Mouse (Mus musculus) ES-E14 (cell line): ENCODE measurements around the gene Tacc3. TPM values are rescaled to one million over a fixed set of nuclear protein-coding genes. Genes with fewer than 3 reads are reported as not detected.
A peak's percentile ranks its signal among the peaks of the same experiment; 100 is the strongest.

Experiments used
- DNase-seq: peaks from one replicate; pipeline ENCODE4 v3.0.0-alpha.2; 2013; ENCODE audit warnings: low read depth, low spot score
- H3K27ac ChIP-seq: 2 replicates; pipeline ENCODE4 v1.5.1; 2012; ENCODE audit warnings: low read depth, mild to moderate bottlenecking, low read length, moderate library complexity, mixed read lengths; ENCODE audit not compliant: poor library complexity, insufficient read depth, severe bottlenecking
- H3K36me3 ChIP-seq: 2 replicates; pipeline ENCODE4 v1.6.1; 2012; ENCODE audit warnings: mild to moderate bottlenecking, low read length, moderate library complexity, mixed read lengths; ENCODE audit not compliant: control insufficient read depth, poor library complexity, insufficient read depth, severe bottlenecking
- H3K4me1 ChIP-seq, 2 experiments: fragments of 150-350 bp in 1 of 2; sonication (generic) in 1 of 2; 2 replicates each; pipeline ENCODE4 v1.6.1; 2012; ENCODE audit warnings: low read length in 2 of 2, mild to moderate bottlenecking in 1 of 2, mixed read lengths in 1 of 2; ENCODE audit not compliant: control insufficient read depth in 2 of 2, insufficient read depth in 2 of 2, poor library complexity in 1 of 2
- H3K4me3 ChIP-seq, 2 experiments: fragments of 150-350 bp in 1 of 2; sonication (generic) in 1 of 2; 2 replicates each; pipeline ENCODE4 v1.5.1; 2012; ENCODE audit warnings: low read length in 2 of 2, low read depth in 1 of 2, mild to moderate bottlenecking in 1 of 2, mixed read lengths in 1 of 2; ENCODE audit not compliant: insufficient read depth in 1 of 2, poor library complexity in 1 of 2, severe bottlenecking in 1 of 2
- H3K9ac ChIP-seq: 2 replicates; pipeline ENCODE4 v1.6.1; 2012; ENCODE audit warnings: low read depth, mild to moderate bottlenecking, low read length, mixed read lengths; ENCODE audit not compliant: poor library complexity, insufficient read depth, severe bottlenecking
- H3K9me3 ChIP-seq: fragments of 150-350 bp; sonication (generic); 2 replicates; pipeline ENCODE4 v1.6.1; 2012; ENCODE audit warnings: low read depth, mild to moderate bottlenecking, low read length; ENCODE audit not compliant: control insufficient read depth, insufficient read depth
- CHD2 ChIP-seq: IDR thresholded peaks from 2 replicates; pipeline ENCODE4 v1.6.1; 2014; ENCODE audit warnings: mild to moderate bottlenecking, low read depth, low read length, inconsistent platforms
- HCFC1 ChIP-seq: IDR thresholded peaks from 2 replicates; pipeline ENCODE4 v1.6.1; 2012; ENCODE audit warnings: low read length, inconsistent platforms, borderline replicate concordance; ENCODE audit not compliant: insufficient read depth
- MAFK ChIP-seq: IDR thresholded peaks from 2 replicates; pipeline ENCODE4 v1.6.1; 2014; ENCODE audit warnings: mild to moderate bottlenecking, low read depth, low read length, inconsistent platforms; ENCODE audit not compliant: insufficient read depth
- ZC3H11A ChIP-seq: IDR thresholded peaks from 2 replicates; pipeline ENCODE4 v1.6.1; 2012; ENCODE audit warnings: low read depth, mild to moderate bottlenecking, inconsistent platforms, low read length, borderline replicate concordance
- ZNF384 ChIP-seq: IDR thresholded peaks from 2 replicates; pipeline ENCODE4 v1.6.1; 2012; ENCODE audit warnings: low read depth, low read length, inconsistent platforms
- in situ Hi-C, 2 experiments: fragments of 600-800 bp; cut with MboI; formaldehyde crosslinking; loops; one replicate each; pipeline ENCODE4 v1.15.1; 2025; ENCODE audit warnings: low sequenced_read_pairs in 2 of 2, inconsistent platforms in 1 of 2; ENCODE audit not compliant: unreplicated experiment in 2 of 2
- total RNA-seq: library from RNA; depleted of rRNA; stranded (reverse); fragments of 300-350 nt; gene quantifications from 2 replicates; pipeline ENCODE4 v1.2.3, GENCODE M21; 2012

Tacc3 gene
- total RNA-seq, 1 experiment = 132 TPM

DNA sequence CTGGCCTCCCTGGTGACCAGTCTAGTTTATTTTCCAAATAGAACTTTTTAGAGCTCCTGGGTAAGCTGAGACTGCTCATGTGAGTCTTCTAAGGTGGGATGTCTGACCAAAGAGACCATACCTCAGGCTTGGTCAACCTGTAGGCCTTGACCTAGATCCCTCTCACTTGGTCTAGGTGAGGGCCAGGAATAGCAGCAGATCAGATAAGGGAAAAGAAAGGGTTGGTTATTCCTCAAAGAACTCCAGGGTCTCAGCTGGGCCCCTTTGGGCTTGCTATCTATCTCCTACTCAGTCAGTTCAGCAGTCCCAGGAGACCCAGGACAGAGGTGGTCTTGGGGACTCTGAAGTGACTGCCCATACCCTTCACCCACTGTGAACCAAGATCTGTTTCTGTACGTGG is 39.6 kb downstream of the Tacc3 start:
- no peaks in the 10 kb centered on the region for H3K9me3 ChIP-seq
- no peak for DNase-seq
- no peak overlapping the region for H3K9ac ChIP-seq
- no peaks in the 10 kb centered on the region for H3K36me3 ChIP-seq
- in situ Hi-C loops = no loop called here
- no peak overlapping the region for H3K27ac ChIP-seq
- TF ChIP-seq HCFC1 = no peak
- TF ChIP-seq CHD2 = no peak
- no peak for TF ChIP-seq MAFK
- TF ChIP-seq ZNF384 = no peak
- TF ChIP-seq ZC3H11A = no peak
- peaks cover 3 to 6% of the 10 kb centered on the region in 2 experiments; a peak in 3 of 4 replicates for H3K4me1 ChIP-seq
- no peak overlapping the region for H3K4me3 ChIP-seq

GRCm38 (mm10) chr5:33697947-33698512 is 40.1 kb downstream of the Tacc3 start:
- no peak overlapping the region for H3K9ac ChIP-seq
- in situ Hi-C loops = no loop called here

DNA sequence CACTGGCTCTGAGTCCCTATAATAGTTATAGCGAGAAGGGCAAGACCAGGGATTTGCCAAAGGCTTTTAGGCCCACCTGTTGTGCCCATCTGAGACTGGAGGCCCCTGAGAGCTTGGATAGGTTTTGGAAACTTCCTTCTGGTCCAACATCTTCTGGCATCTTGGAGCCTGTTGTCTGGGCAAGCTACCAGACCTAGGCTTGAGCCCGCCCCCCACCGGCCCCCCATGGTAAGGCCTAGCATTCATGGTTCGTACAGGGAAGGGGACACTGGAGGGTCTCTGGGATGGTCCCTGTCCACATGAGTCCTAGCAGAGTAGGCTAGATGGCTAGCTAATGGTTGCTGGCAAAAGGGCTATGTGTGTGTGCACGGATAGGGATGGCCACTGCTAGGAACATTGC is 40.7 kb downstream of the Tacc3 start:
- Histone ChIP-seq H3K36me3 (no peaks in the 10 kb centered on the region), H3K27ac (no peak overlapping the region), H3K9me3 (no peaks in the 10 kb centered on the region), H3K9ac (no peak overlapping the region), H3K4me3 (no peak overlapping the region), H3K4me1 (peaks cover 3 to 6% of the 10 kb centered on the region in 2 experiments; a peak in 3 of 4 replicates)
- no peak for TF ChIP-seq MAFK
- TF ChIP-seq HCFC1 = no peak
- TF ChIP-seq ZC3H11A = no peak
- no peak for TF ChIP-seq CHD2
- no peak for TF ChIP-seq ZNF384
- no peak for DNase-seq
- in situ Hi-C loops = no loop called here

More at GRCm38 (mm10) chr5:33697947-33698512, 40.1 kb downstream of the Tacc3 start:
- Histone ChIP-seq H3K9me3 (no peaks in the 10 kb centered on the region), H3K36me3 (no peaks in the 10 kb centered on the region), H3K4me1 (peaks cover 3 to 6% of the 10 kb centered on the region in 2 experiments; a peak in 3 of 4 replicates), H3K27ac (no peak overlapping the region), H3K4me3 (no peak overlapping the region)
- TF ChIP-seq ZNF384 (no peak), ZC3H11A (no peak), HCFC1 (no peak), CHD2 (no peak), MAFK (no peak)
- DNase-seq = no peak

GRCm38 (mm10) chr5:33700010-33700409 is 42.1 kb downstream of the Tacc3 start:
- TF ChIP-seq ZNF384 (no peak), CHD2 (no peak), MAFK (no peak)
- Histone ChIP-seq H3K9me3 (no peaks in the 10 kb centered on the region), H3K4me3 (no peak overlapping the region), H3K27ac (no peak overlapping the region), H3K4me1 (peaks cover 3 to 7% of the 10 kb centered on the region in 2 experiments), H3K9ac (no peak overlapping the region), H3K36me3 (no peaks in the 10 kb centered on the region)
- in situ Hi-C loops = loop anchor here in 1 of 2 experiments (25.0 kb wide), 1 partner anchor 1687 kb away; the partner anchor contains the start of gene Hmx1
- DNase-seq = no peak

DNA sequence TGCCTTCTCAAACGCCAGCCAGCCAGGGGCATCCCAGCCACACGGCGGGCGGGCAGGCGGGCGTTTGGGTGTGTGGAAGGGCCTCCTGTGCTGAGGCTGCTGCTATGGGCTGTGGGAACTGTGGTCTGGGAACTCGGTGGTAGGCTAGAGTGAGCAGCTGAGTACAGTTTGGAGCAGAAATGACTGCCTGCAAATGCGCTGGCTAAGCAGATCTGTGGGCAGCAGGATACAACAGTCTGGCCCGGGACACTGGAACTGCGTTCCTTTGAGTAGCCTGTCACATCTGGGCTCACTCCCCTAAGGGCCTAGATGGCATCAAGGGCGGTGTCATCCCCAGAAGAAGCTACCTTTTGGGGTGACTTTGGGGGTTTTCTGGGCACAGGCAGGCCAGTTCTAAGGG is 43.9 kb downstream of the Tacc3 start:
- TF ChIP-seq MAFK (0 out of 2 replicates have a peak, but pooled peaks have one; percentile 52), ZC3H11A (no peak), HCFC1 (no peak)
- Histone ChIP-seq H3K9me3 (no peaks in the 10 kb centered on the region), H3K4me3 (peak overlapping the region; percentile 1 to 35; a peak in 2 of 4 replicates), H3K36me3 (no peaks in the 10 kb centered on the region), H3K4me1 (peaks cover 3 to 12% of the 10 kb centered on the region in 2 experiments; a peak in 3 of 4 replicates), H3K9ac (no peak overlapping the region), H3K27ac (no peak overlapping the region)
- DNase-seq = no peak
- in situ Hi-C loops = loop anchor here in 1 of 2 experiments (25.0 kb wide), 1 partner anchor 1685 kb away; the partner anchor contains the start of gene Hmx1
